Mouse (Mus musculus): ENCODE data around the gene Itga9. TPM values are rescaled to one million over a fixed set of nuclear protein-coding genes. Genes with fewer than 3 reads are reported as not detected.

Gene Itga9
- total and polyA plus RNA-seq, 2 experiments: 9.1 to 15.8 TPM

DNA sequence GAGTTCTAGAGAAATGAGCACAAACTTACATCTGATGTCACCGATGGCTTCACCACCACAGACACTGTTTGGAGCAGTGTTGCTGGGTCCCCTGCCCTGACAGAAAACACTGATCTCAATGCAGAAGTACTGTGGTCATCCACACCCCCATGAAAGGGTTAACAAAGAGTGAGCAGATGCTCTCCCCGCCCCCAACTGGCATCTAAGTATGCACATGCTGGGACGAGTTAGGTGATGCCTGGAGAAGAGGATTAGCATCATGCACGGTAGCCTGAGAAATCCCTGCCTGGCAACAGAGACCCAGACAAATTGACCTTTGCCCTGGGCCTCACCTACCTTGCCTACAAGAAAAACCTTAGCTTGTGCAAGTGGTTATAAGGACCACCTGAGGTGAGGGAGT, 162.1 kb downstream of the Itga9 start:
- 50% methylated on average over 4 of the region's 4 CpGs for WGBS
- Histone ChIP-seq H3K27me3 (ENCODE audit: control insufficient read depth, insufficient read depth, low read length) (no peaks in the 10 kb centered on the region), H3K4me3 (ENCODE audit: insufficient read depth, low read depth, low read length) (no peak overlapping the region), H3K4me1 (ENCODE audit: control insufficient read depth, insufficient read depth, low read length) (no peaks in the 10 kb centered on the region), H3K9ac (ENCODE audit: low read depth, low read length) (no peak overlapping the region), H3K36me3 (ENCODE audit: control insufficient read depth, insufficient read depth, low read length) (no peaks in the 10 kb centered on the region), H3K79me2 (ENCODE audit: control insufficient read depth, insufficient read depth, low read length) (no peaks in the 10 kb centered on the region), H3K27ac (replicated peaks; ENCODE audit: insufficient read depth, low read depth, low read length) (no peak overlapping the region)
- TF ChIP-seq CTCF (IDR thresholded peaks at IDR 0.05; ENCODE audit: low read depth, low read length) (no peak), POLR2A (IDR thresholded peaks at IDR 0.05; ENCODE audit: extremely low read depth, insufficient read depth, low read length) (no peak)
- DNase-seq (ENCODE audit: extremely low read depth, low read depth, low spot score): no peak

DNA sequence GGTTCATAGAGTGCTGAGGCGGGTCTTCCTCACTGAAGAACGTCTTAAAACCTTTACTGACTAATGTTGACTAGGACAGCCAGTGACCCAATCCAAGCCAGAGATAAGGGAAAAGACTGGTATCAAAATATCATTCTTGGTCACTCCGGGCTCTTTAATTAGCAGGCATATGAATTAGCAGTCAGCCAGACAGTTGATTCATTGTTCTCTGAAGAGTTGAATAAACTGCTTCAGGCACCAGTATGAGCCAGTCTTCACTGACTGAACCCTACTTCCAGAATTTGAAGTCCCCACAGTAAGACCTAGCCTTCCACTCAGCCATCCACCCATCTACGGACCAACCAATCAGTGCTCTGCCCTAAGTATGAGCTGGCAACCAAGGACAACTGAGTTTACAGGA, 163.9 kb downstream of the Itga9 start:
- Histone ChIP-seq H3K27me3 (ENCODE audit: control insufficient read depth, insufficient read depth, low read length) (no peaks in the 10 kb centered on the region), H3K27ac (replicated peaks; ENCODE audit: insufficient read depth, low read depth, low read length) (no peak overlapping the region), H3K36me3 (ENCODE audit: control insufficient read depth, insufficient read depth, low read length) (no peaks in the 10 kb centered on the region), H3K9ac (ENCODE audit: low read depth, low read length) (no peak overlapping the region), H3K79me2 (ENCODE audit: control insufficient read depth, insufficient read depth, low read length) (no peaks in the 10 kb centered on the region), H3K4me3 (ENCODE audit: insufficient read depth, low read depth, low read length) (no peak overlapping the region), H3K4me1 (ENCODE audit: control insufficient read depth, insufficient read depth, low read length) (no peaks in the 10 kb centered on the region)
- WGBS: 75% methylated on average over 4 of the region's 4 CpGs
- TF ChIP-seq CTCF (IDR thresholded peaks at IDR 0.05; ENCODE audit: low read depth, low read length) (no peak), POLR2A (IDR thresholded peaks at IDR 0.05; ENCODE audit: extremely low read depth, insufficient read depth, low read length) (no peak)
- DNase-seq (ENCODE audit: extremely low read depth, low read depth, low spot score): no peak

DNA sequence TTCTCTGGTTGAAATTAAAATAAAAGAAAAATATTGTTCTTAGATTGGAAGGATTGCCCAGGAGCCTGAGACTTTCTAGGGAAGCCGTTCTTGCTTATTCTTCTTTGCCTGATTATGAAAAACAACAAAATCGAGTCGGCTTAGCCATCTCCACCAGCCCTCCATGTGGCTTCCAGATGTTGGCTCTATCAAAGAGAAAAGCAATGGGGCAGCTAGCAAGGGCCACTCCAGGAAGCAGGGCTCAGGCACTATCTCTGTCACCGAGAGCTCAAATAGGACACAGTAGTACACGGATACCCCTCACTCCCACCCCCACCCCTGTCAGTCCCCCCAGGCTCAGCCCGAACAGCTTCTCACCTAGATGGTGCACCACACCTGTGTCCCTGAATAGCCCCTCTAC, 168.2 kb downstream of the Itga9 start:
- 85% methylated on average over 6 of the region's 6 CpGs for WGBS
- H3K79me2 ChIP-seq (ENCODE audit: control insufficient read depth, insufficient read depth, low read length): no peaks in the 10 kb centered on the region; the same call in 1 of the 2 replicates
- no peak for DNase-seq (ENCODE audit: extremely low read depth, low read depth, low spot score)
- H3K27ac ChIP-seq (replicated peaks; ENCODE audit: insufficient read depth, low read depth, low read length): no peak overlapping the region
- no peak overlapping the region for H3K4me3 ChIP-seq (ENCODE audit: insufficient read depth, low read depth, low read length)
- no peaks in the 10 kb centered on the region; the same call in 1 of the 2 replicates for H3K27me3 ChIP-seq (ENCODE audit: control insufficient read depth, insufficient read depth, low read length)
- no peaks in the 10 kb centered on the region for H3K4me1 ChIP-seq (ENCODE audit: control insufficient read depth, insufficient read depth, low read length)
- H3K9ac ChIP-seq (ENCODE audit: low read depth, low read length): no peak overlapping the region
- H3K36me3 ChIP-seq (ENCODE audit: control insufficient read depth, insufficient read depth, low read length): no peaks in the 10 kb centered on the region
- no peak for TF ChIP-seq CTCF (IDR thresholded peaks at IDR 0.05; ENCODE audit: low read depth, low read length)
- no peak for TF ChIP-seq POLR2A (IDR thresholded peaks at IDR 0.05; ENCODE audit: extremely low read depth, insufficient read depth, low read length)

DNA sequence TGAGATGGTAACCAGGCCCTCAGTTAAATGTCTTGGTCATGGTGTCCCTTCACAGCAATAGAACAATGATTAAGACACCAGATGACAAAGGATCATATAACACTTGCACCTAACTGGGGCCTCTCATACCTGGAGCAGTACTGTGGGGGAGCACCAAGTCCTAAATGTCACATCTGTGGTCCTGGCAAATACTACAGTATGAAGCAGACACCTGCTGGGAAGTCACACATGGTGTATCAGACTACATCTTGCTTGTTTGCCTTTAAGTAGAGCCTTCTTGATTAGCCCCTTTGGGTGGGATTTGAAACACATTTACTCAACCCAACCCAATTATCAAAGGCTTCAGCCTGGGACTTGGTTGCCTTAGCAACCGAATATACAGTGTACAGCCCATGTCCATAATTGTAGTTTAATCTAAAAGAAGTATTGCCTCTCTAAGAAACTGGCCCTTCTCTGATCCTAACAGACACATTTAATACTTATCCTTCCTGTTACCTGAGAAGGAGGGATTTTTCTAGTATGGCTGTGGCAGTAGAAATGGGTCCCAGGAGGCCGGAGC, 170.5 kb downstream of the Itga9 start:
- Histone ChIP-seq H3K27ac (replicated peaks; ENCODE audit: insufficient read depth, low read depth, low read length) (no peak overlapping the region), H3K36me3 (ENCODE audit: control insufficient read depth, insufficient read depth, low read length) (no peaks in the 10 kb centered on the region), H3K79me2 (ENCODE audit: control insufficient read depth, insufficient read depth, low read length) (no peaks in the 10 kb centered on the region; the same call in 1 of the 2 replicates), H3K27me3 (ENCODE audit: control insufficient read depth, insufficient read depth, low read length) (no peaks in the 10 kb centered on the region; the same call in 1 of the 2 replicates), H3K9ac (ENCODE audit: low read depth, low read length) (no peak overlapping the region), H3K4me3 (ENCODE audit: insufficient read depth, low read depth, low read length) (no peak overlapping the region), H3K4me1 (ENCODE audit: control insufficient read depth, insufficient read depth, low read length) (no peaks in the 10 kb centered on the region)
- 96% methylated on average over 2 of the region's 2 CpGs for WGBS
- no peak for TF ChIP-seq CTCF (IDR thresholded peaks at IDR 0.05; ENCODE audit: low read depth, low read length)
- no peak for TF ChIP-seq POLR2A (IDR thresholded peaks at IDR 0.05; ENCODE audit: extremely low read depth, insufficient read depth, low read length)
- no peak for DNase-seq (ENCODE audit: extremely low read depth, low read depth, low spot score)

DNA sequence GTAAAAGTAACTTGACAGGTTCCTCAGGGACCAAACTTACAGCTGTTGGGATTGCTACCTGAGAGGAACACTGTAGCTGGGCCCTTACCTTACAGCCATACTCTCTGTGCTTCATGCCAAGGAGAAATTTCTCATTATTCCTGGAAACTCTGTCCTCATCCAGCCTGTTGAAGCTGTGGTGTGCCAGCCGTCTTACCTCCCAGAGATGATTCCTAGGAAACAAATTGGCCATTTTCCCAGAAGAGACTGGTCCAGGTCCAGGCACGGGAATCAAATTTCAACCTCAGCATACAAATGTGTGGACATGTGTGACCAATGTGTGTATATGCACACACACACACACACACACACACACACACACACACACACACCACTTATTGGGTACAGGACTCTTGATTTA, 172.1 kb downstream of the Itga9 start:
- no peak overlapping the region for H3K4me3 ChIP-seq (ENCODE audit: insufficient read depth, low read depth, low read length)
- TF ChIP-seq POLR2A (IDR thresholded peaks at IDR 0.05; ENCODE audit: extremely low read depth, insufficient read depth, low read length): no peak
- no peak for TF ChIP-seq CTCF (IDR thresholded peaks at IDR 0.05; ENCODE audit: low read depth, low read length)

DNA sequence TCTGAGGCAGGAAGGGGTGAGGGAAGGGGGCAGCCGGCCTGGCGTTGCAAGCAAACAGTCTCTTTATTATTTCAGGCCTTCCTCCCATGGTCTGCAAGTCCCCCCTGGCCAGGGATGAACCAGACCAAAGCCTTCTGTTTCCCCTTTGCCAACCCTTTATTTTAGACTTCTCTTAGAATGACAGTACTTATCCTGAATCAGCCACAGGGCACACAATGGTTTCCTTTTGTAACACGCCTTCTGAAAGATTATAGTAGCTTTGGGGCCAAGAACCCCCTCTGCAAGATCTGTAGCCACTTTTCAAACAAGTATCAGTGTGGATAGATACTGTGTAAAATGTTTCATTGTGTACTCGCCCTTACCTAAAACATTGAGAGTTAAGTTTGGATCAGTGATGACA, 178.1 kb downstream of the Itga9 start:
- Histone ChIP-seq H3K27ac (replicated peaks; ENCODE audit: insufficient read depth, low read depth, low read length) (no peak overlapping the region), H3K36me3 (ENCODE audit: control insufficient read depth, insufficient read depth, low read length) (no peaks in the 10 kb centered on the region), H3K79me2 (ENCODE audit: control insufficient read depth, insufficient read depth, low read length) (no peaks in the 10 kb centered on the region), H3K9ac (ENCODE audit: low read depth, low read length) (no peak overlapping the region), H3K4me3 (ENCODE audit: insufficient read depth, low read depth, low read length) (no peak overlapping the region), H3K27me3 (ENCODE audit: control insufficient read depth, insufficient read depth, low read length) (no peaks in the 10 kb centered on the region), H3K4me1 (ENCODE audit: control insufficient read depth, insufficient read depth, low read length) (no peaks in the 10 kb centered on the region)
- WGBS: 71% methylated on average over 4 of the region's 4 CpGs
- DNase-seq (ENCODE audit: extremely low read depth, low read depth, low spot score): no peak
- TF ChIP-seq CTCF (IDR thresholded peaks at IDR 0.05; ENCODE audit: low read depth, low read length) (no peak), POLR2A (IDR thresholded peaks at IDR 0.05; ENCODE audit: extremely low read depth, insufficient read depth, low read length) (no peak)

More for the DNA sequence above, 172.1 kb downstream of the Itga9 start:
- H3K27me3 ChIP-seq (ENCODE audit: control insufficient read depth, insufficient read depth, low read length): no peaks in the 10 kb centered on the region; the same call in 1 of the 2 replicates
- no peak for DNase-seq (ENCODE audit: extremely low read depth, low read depth, low spot score)
- no peaks in the 10 kb centered on the region for H3K36me3 ChIP-seq (ENCODE audit: control insufficient read depth, insufficient read depth, low read length)
- no peaks in the 10 kb centered on the region for H3K4me1 ChIP-seq (ENCODE audit: control insufficient read depth, insufficient read depth, low read length)
- WGBS: 59% methylated on average over 2 of the region's 2 CpGs
- no peak overlapping the region for H3K9ac ChIP-seq (ENCODE audit: low read depth, low read length)
- no peak overlapping the region for H3K27ac ChIP-seq (replicated peaks; ENCODE audit: insufficient read depth, low read depth, low read length)
- H3K79me2 ChIP-seq (ENCODE audit: control insufficient read depth, insufficient read depth, low read length): no peaks in the 10 kb centered on the region; the same call in 1 of the 2 replicates

Measured in liver, adult 2 months (tissue).